Mouse (Mus musculus) heart, postnatal 25 days (tissue): ENCODE measurements around the gene Mtrex. TPM values are rescaled to one million over a fixed set of nuclear protein-coding genes. Genes with fewer than 3 reads are reported as not detected.

Source experiments
- DNase-seq: peaks from one replicate; pipeline ENCODE4 v3.0.0; 2022; ENCODE audit warnings: low spot score
- intact Hi-C: fragments of 180-260 bp; cut with DNase I; formaldehyde crosslinking; loops from one replicate; pipeline ENCODE4 v1.15.1; 2025
- total RNA-seq, 2 experiments: library from RNA; stranded (reverse); gene quantifications; 2 replicates each; pipeline ENCODE4 v1.2.3; 2021

The Mtrex gene
- total RNA-seq, 2 experiments from 2014 or later: 26.0 to 26.5 TPM

- intact Hi-C loops: loop anchor here (5.0 kb wide), 1 partner anchor 199 kb away; no protein-coding TSS in a partner anchor
Observed at GRCm38 (mm10) chr13:112871500-112872266, 55.5 kb downstream of the Mtrex start.

GRCm38 (mm10) chr13:112870039-112870690, 57.0 kb downstream of the Mtrex start:
- intact Hi-C loops: loop anchor here (5.0 kb wide), 1 partner anchor 198 kb away; no protein-coding TSS in a partner anchor
- DNase-seq: no peak

More at GRCm38 (mm10) chr13:112871500-112872266, 55.5 kb downstream of the Mtrex start:
- DNase-seq: no peak

- intact Hi-C loops: no loop called here
- no peak for DNase-seq
Observed at GRCm38 (mm10) chr13:112867381-112867780, 59.8 kb downstream of the Mtrex start.

- no peak for DNase-seq
- intact Hi-C loops: no loop called here
Observed at GRCm38 (mm10) chr13:112866782-112867181, 60.4 kb downstream of the Mtrex start.

GRCm38 (mm10) chr13:112862978-112863677, 64.1 kb downstream of the Mtrex start:
- intact Hi-C loops: no loop called here

GRCm38 (mm10) chr13:112862342-112862741, 64.9 kb downstream of the Mtrex start:
- no peak for DNase-seq
- intact Hi-C loops: no loop called here

More at GRCm38 (mm10) chr13:112862978-112863677, 64.1 kb downstream of the Mtrex start:
- no peak for DNase-seq

GRCm38 (mm10) chr13:112861825-112862306, 65.3 kb downstream of the Mtrex start:
- DNase-seq: no peak
- intact Hi-C loops: no loop called here

- intact Hi-C loops: no loop called here
- no peak for DNase-seq
Observed at GRCm38 (mm10) chr13:112860911-112861310, 66.3 kb downstream of the Mtrex start.

GRCm38 (mm10) chr13:112860370-112860769, 66.8 kb downstream of the Mtrex start:
- DNase-seq: no peak
- intact Hi-C loops: no loop called here

GRCm38 (mm10) chr13:112859574-112860134, 67.5 kb downstream of the Mtrex start:
- intact Hi-C loops: no loop called here
- no peak for DNase-seq

- intact Hi-C loops: no loop called here
- no peak for DNase-seq
Observed at GRCm38 (mm10) chr13:112857921-112858320, 69.3 kb downstream of the Mtrex start.

GRCm38 (mm10) chr13:112854402-112854801, 72.8 kb downstream of the Mtrex start:
- intact Hi-C loops: no loop called here
- no peak for DNase-seq

- DNase-seq: no peak
- intact Hi-C loops: no loop called here
Observed at GRCm38 (mm10) chr13:112853710-112854316, 73.4 kb downstream of the Mtrex start.

GRCm38 (mm10) chr13:112845931-112846330, 81.3 kb downstream of the Mtrex start:
- no peak for DNase-seq
- intact Hi-C loops: no loop called here

- intact Hi-C loops: no loop called here
Observed at GRCm38 (mm10) chr13:112840241-112841087, 86.7 kb downstream of the Mtrex start.

GRCm38 (mm10) chr13:112838562-112839232, 88.5 kb downstream of the Mtrex start:
- intact Hi-C loops: no loop called here
- no peak for DNase-seq

More at GRCm38 (mm10) chr13:112840241-112841087, 86.7 kb downstream of the Mtrex start:
- no peak for DNase-seq

GRCm38 (mm10) chr13:112837621-112838155, 89.5 kb downstream of the Mtrex start:
- intact Hi-C loops: no loop called here
- DNase-seq: no peak

GRCm38 (mm10) chr13:112836951-112837350, 90.2 kb downstream of the Mtrex start:
- intact Hi-C loops: no loop called here
- no peak for DNase-seq
